Mouse (Mus musculus) lung, postnatal 0 days (tissue): ENCODE measurements around the gene Hipk2. TPM values are rescaled to one million over a fixed set of nuclear protein-coding genes. Genes with fewer than 3 reads are reported as not detected.

Source experiments
- ATAC-seq: fragments of 200-750 bp; cut with Nextera tagmentation; 2 replicates; pipeline ENCODE4 v1.8.0; 2017; ENCODE audit warnings: moderate library complexity
- DNase-seq: peaks from one replicate; pipeline ENCODE4 v3.0.0-alpha.2; 2016; ENCODE audit warnings: low spot score
- H3K27ac ChIP-seq: fragments of 300-500 bp; sonication (generic); 2 replicates; pipeline ENCODE4 v1.5.1; 2014; ENCODE audit warnings: antibody characterized with exemption, mild to moderate bottlenecking, low read length, mixed read lengths
- H3K27me3 ChIP-seq: fragments of 300-500 bp; sonication (generic); replicated peaks from 2 replicates; pipeline ENCODE4 v1.6.1; 2014; ENCODE audit warnings: low read length, mixed read lengths; ENCODE audit not compliant: insufficient read depth
- H3K36me3 ChIP-seq: fragments of 300-500 bp; sonication (generic); 2 replicates; pipeline ENCODE4 v1.6.1; 2014; ENCODE audit warnings: low read length, mixed read lengths; ENCODE audit not compliant: insufficient read depth
- H3K4me1 ChIP-seq: fragments of 300-500 bp; sonication (generic); 2 replicates; pipeline ENCODE4 v1.6.1; 2014; ENCODE audit warnings: antibody characterized with exemption, low read depth, low read length, mixed read lengths; ENCODE audit not compliant: insufficient read depth
- H3K4me2 ChIP-seq: fragments of 300-500 bp; sonication (generic); replicated peaks from 2 replicates; pipeline ENCODE4 v1.6.1; 2014; ENCODE audit warnings: low read depth, mild to moderate bottlenecking, low read length, moderate library complexity, mixed read lengths
- H3K4me3 ChIP-seq: fragments of 300-500 bp; sonication (generic); 2 replicates; pipeline ENCODE4 v1.5.1; 2014; ENCODE audit warnings: low read depth, low read length
- H3K9ac ChIP-seq: fragments of 300-500 bp; sonication (generic); replicated peaks from 2 replicates; pipeline ENCODE4 v1.6.1; 2014; ENCODE audit warnings: low read depth, mild to moderate bottlenecking
- H3K9me3 ChIP-seq: fragments of 300-500 bp; sonication (generic); 2 replicates; pipeline ENCODE4 v1.6.1; 2016; ENCODE audit warnings: low read length, mixed read lengths
- CTCF ChIP-seq: IDR thresholded peaks from 2 replicates; pipeline ENCODE4 v1.5.1; 2016; ENCODE audit warnings: antibody characterized with exemption, mild to moderate bottlenecking
- EP300 ChIP-seq: IDR thresholded peaks from 2 replicates; pipeline ENCODE4 v1.6.1; 2016; ENCODE audit warnings: antibody characterized with exemption, mild to moderate bottlenecking, control low read depth
- WGBS: fragments of 180-500 bp; shearing (Covaris S2); extraction: QIAGEN DNeasy Blood & Tissue Kit; methylation state at CpG from one replicate; pipeline ENCODE4 v1.1.7; 2014; 5-methylcytosine and 5-hydroxymethylcytosine counted together
- polyA plus RNA-seq: library from polyadenylated mRNA; unstranded; fragments of >200 nt; fragmentation: Nextera tagmentation; extraction: Ambion mirVana; gene quantifications from 2 replicates; pipeline ENCODE4 v1.2.1, GENCODE M21; 2015

Hipk2 gene
- polyA plus RNA-seq, 1 experiment from 2014 or later, result 18.4 TPM

GRCm38 (mm10) chr6:38698233-38698889 is 177.6 kb downstream of the Hipk2 start:
- Histone ChIP-seq H3K9me3 (no peaks in the 10 kb centered on the region), H3K36me3 (peaks cover 26% of the 10 kb centered on the region), H3K4me3 (no peak overlapping the region), H3K4me2 (no peak overlapping the region), H3K27ac (no peak overlapping the region), H3K4me1 (no peaks in the 10 kb centered on the region), H3K27me3 (no peaks in the 10 kb centered on the region), H3K9ac (no peak overlapping the region)
- TF ChIP-seq CTCF, result no peak
- TF ChIP-seq EP300, result no peak
- DNase-seq (peak; percentile 79), ATAC-seq (peak; percentile 76)
- 84% methylated on average over 18 of the region's 18 CpGs for WGBS

GRCm38 (mm10) chr6:38696570-38696969 is 179.4 kb downstream of the Hipk2 start:
- Histone ChIP-seq H3K27me3 (no peaks in the 10 kb centered on the region), H3K9me3 (no peaks in the 10 kb centered on the region), H3K4me3 (no peak overlapping the region), H3K4me1 (no peaks in the 10 kb centered on the region), H3K4me2 (no peak overlapping the region), H3K9ac (no peak overlapping the region), H3K36me3 (peaks cover 20% of the 10 kb centered on the region), H3K27ac (no peak overlapping the region)
- ATAC-seq, result no peak
- 96% methylated on average over 9 of the region's 9 CpGs for WGBS
- no peak for DNase-seq
- TF ChIP-seq EP300 (no peak), CTCF (no peak)

GRCm38 (mm10) chr6:38695380-38696054 is 180.4 kb downstream of the Hipk2 start:
- Histone ChIP-seq H3K4me3 (no peak overlapping the region), H3K4me1 (no peaks in the 10 kb centered on the region), H3K36me3 (peaks cover 17% of the 10 kb centered on the region), H3K27me3 (no peaks in the 10 kb centered on the region), H3K9ac (no peak overlapping the region), H3K27ac (no peak overlapping the region), H3K4me2 (no peak overlapping the region), H3K9me3 (no peaks in the 10 kb centered on the region)
- DNase-seq (peak; percentile 86), ATAC-seq (peak; percentile 52)
- TF ChIP-seq EP300, result no peak
- peak; percentile 89 for TF ChIP-seq CTCF
- 30% methylated on average over 9 of the region's 9 CpGs for WGBS

DNA sequence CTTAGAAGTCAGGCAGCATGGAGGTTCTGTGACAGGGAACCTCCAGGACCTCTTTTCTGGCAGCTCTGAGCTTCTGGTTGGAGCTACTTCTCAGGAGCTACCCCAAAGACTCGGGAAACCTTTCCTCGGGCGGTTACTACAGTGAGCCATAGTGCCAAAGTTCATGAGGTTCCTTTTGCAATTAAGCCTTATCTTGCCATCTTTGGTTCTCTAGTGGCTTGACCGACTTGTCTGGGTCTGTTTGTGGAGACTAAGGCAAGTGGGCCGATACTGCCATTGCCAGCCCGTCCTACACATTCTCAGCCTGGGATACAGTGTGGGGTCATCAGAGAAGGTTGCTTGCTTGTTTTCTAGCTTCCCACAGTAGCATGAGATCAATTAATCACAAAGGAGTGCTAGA is 183.4 kb downstream of the Hipk2 start:
- no peak overlapping the region for H3K4me3 ChIP-seq
- H3K4me1 ChIP-seq, result no peaks in the 10 kb centered on the region
- no peak overlapping the region for H3K9ac ChIP-seq
- 77% methylated on average over 6 of the region's 6 CpGs for WGBS
- H3K27me3 ChIP-seq, result no peaks in the 10 kb centered on the region
- no peaks in the 10 kb centered on the region for H3K9me3 ChIP-seq
- ATAC-seq (no peak), DNase-seq (no peak)
- no peak overlapping the region for H3K27ac ChIP-seq
- no peak overlapping the region for H3K4me2 ChIP-seq
- TF ChIP-seq EP300 (no peak), CTCF (no peak)
- peaks cover 10% of the 10 kb centered on the region for H3K36me3 ChIP-seq

- Histone ChIP-seq H3K9me3 (no peaks in the 10 kb centered on the region), H3K36me3 (peaks cover under 1% of the 10 kb centered on the region; the same call in 1 of the 2 replicates), H3K4me3 (no peak overlapping the region), H3K9ac (no peak overlapping the region), H3K4me2 (no peak overlapping the region), H3K27ac (no peak overlapping the region; the same call in 1 of the 2 replicates), H3K4me1 (no peaks in the 10 kb centered on the region), H3K27me3 (no peaks in the 10 kb centered on the region)
- 48% methylated on average over 5 of the region's 5 CpGs for WGBS
- TF ChIP-seq CTCF, result no peak
- TF ChIP-seq EP300, result no peak
- ATAC-seq (no peak), DNase-seq (no peak)
Measured at GRCm38 (mm10) chr6:38691052-38691451, 184.9 kb downstream of the Hipk2 start.

- Histone ChIP-seq H3K4me1 (no peaks in the 10 kb centered on the region), H3K4me2 (no peak overlapping the region), H3K4me3 (no peak overlapping the region), H3K9me3 (no peaks in the 10 kb centered on the region), H3K27ac (no peak overlapping the region), H3K27me3 (no peaks in the 10 kb centered on the region), H3K9ac (no peak overlapping the region), H3K36me3 (no peaks in the 10 kb centered on the region; the same call in 1 of the 2 replicates)
- no peak for ATAC-seq
- TF ChIP-seq EP300, result no peak
- TF ChIP-seq CTCF, result no peak
- peak; percentile 16 for DNase-seq
- 74% methylated on average over 4 of the region's 4 CpGs for WGBS
Measured at GRCm38 (mm10) chr6:38690615-38691014, 185.3 kb downstream of the Hipk2 start.
